Mouse (Mus musculus) lung, postnatal 0 days (tissue): ENCODE results near the gene Vamp1.

Experiments
- CTCF ChIP-seq: IDR thresholded peaks from 2 replicates; pipeline ENCODE4 v1.5.1; 2016; ENCODE audit warnings: antibody characterized with exemption, mild to moderate bottlenecking
- EP300 ChIP-seq: IDR thresholded peaks from 2 replicates; pipeline ENCODE4 v1.6.1; 2016; ENCODE audit warnings: antibody characterized with exemption, mild to moderate bottlenecking, control low read depth

DNA sequence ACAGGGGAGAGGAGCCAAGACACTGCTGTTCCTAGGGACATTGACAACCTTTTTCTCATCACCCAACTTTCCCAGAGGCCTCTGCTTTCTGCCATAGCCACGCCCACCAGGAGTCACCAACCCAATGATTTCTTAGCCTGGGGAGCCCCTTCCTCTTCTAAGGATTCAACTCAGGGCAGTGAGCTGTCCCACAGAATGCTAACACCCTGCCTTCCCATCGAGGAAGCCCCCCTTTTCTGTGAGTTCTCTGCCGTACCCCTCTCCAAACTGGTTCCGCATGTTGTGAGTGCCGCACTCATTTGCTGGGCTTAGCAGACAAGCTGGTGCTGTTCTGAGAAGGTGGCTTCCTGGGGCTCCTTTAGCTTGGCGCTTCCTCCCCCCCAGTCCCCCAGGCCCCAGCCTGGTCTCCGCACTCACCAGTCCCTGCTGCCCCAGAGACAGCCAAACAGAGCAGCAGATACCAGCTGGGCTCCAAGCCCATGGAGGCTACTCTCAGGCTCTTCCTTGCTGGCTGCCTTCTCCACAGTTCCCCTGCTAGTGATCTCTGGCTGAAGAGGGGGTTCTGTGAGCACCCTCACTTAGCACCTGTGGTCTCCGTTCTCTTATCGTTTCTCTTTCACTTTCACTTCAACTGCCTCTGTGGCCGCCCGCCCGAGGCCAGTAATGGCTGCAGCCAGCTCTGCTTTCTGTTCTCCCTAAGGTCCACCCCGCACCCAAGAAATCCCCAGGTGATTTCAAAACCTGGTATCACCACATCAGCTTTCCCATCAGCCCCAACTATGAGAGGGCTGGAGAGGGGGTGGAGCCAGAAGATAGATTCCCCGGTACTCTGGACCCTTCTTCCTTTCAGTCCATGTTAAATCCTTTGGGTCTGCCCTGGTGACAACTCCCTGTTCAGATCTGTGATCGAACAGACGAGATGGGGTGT, 16.0 kb downstream of the Vamp1 start, which contains the start of gene Tapbpl:
- TF ChIP-seq CTCF (no peak), EP300 (no peak)
